Mouse (Mus musculus): ENCODE measurements around the gene Trex2.

GRCm38 (mm10) chrX:73480334-73480733, 45.2 kb upstream of the Trex2 start:
- TF ChIP-seq CTCF (IDR thresholded peaks at IDR 0.05; ENCODE audit: borderline replicate concordance, extremely low read depth, insufficient read depth, insufficient read length) (no peak), POLR2A (IDR thresholded peaks at IDR 0.05; ENCODE audit: borderline replicate concordance, extremely low read depth, insufficient read depth, insufficient read length, poor library complexity, severe bottlenecking) (no peak)
